Mouse (Mus musculus) intestine, postnatal 0 days (tissue): ENCODE results near the gene C1qc. TPM values are rescaled to one million over a fixed set of nuclear protein-coding genes. Genes with fewer than 3 reads are reported as not detected.

Experiments used
- ATAC-seq: fragments of 200-750 bp; cut with Nextera tagmentation; 2 replicates; pipeline ENCODE4 v1.8.0; 2017; ENCODE audit warnings: mild to moderate bottlenecking, moderate TSS enrichment, moderate library complexity
- H3K27ac ChIP-seq: fragments of 300-500 bp; sonication (generic); 2 replicates; pipeline ENCODE4 v1.5.1; 2014; ENCODE audit warnings: mild to moderate bottlenecking, low read depth, low read length, moderate library complexity
- H3K27me3 ChIP-seq: fragments of 300-500 bp; sonication (generic); replicated peaks from 2 replicates; pipeline ENCODE4 v1.6.1; 2014; ENCODE audit warnings: low read length, mixed read lengths; ENCODE audit not compliant: control insufficient read depth, insufficient read depth
- H3K36me3 ChIP-seq: fragments of 300-500 bp; sonication (generic); 2 replicates; pipeline ENCODE4 v1.6.1; 2014; ENCODE audit warnings: mild to moderate bottlenecking, moderate library complexity; ENCODE audit not compliant: control insufficient read depth, insufficient read depth
- H3K4me1 ChIP-seq: fragments of 300-500 bp; sonication (generic); replicated peaks from 2 replicates; pipeline ENCODE4 v1.6.1; 2014; ENCODE audit warnings: antibody characterized with exemption, low read length, mixed read lengths; ENCODE audit not compliant: control insufficient read depth, insufficient read depth
- H3K4me2 ChIP-seq: fragments of 300-500 bp; sonication (generic); replicated peaks from 2 replicates; pipeline ENCODE4 v1.6.1; 2014; ENCODE audit warnings: low read depth, mild to moderate bottlenecking, moderate library complexity
- H3K4me3 ChIP-seq: fragments of 300-500 bp; sonication (generic); 2 replicates; pipeline ENCODE4 v1.5.1; 2014; ENCODE audit warnings: low read depth, low read length
- H3K9ac ChIP-seq: fragments of 300-500 bp; sonication (generic); 2 replicates; pipeline ENCODE4 v1.6.1; 2014; ENCODE audit warnings: mild to moderate bottlenecking, low read depth, low read length
- H3K9me3 ChIP-seq: fragments of 300-500 bp; sonication (generic); 2 replicates; pipeline ENCODE4 v1.6.1; 2016; ENCODE audit warnings: mixed run types; ENCODE audit not compliant: control insufficient read depth
- CTCF ChIP-seq: sonication (generic); IDR thresholded peaks from 2 replicates; pipeline ENCODE4 v1.5.1; 2016; ENCODE audit warnings: low read depth, mild to moderate bottlenecking, control low read depth, antibody characterized with exemption, moderate library complexity
- WGBS: fragments of 180-500 bp; shearing (Covaris S2); extraction: QIAGEN DNeasy Blood & Tissue Kit; methylation state at CpG from one replicate; pipeline ENCODE4 v1.1.7; 2014; 5-methylcytosine and 5-hydroxymethylcytosine counted together
- polyA plus RNA-seq: library from polyadenylated mRNA; unstranded; fragments of >200 nt; fragmentation: Nextera tagmentation; extraction: Ambion mirVana; gene quantifications from 2 replicates; pipeline ENCODE4 v1.2.1, GENCODE M21; 2015

C1qc gene
- polyA plus RNA-seq, 1 experiment from 2014 or later: 42.9 TPM

GRCm38 (mm10) chr4:136841056-136841455 lies 51.8 kb downstream of the C1qc start:
- Histone ChIP-seq H3K4me1 (no peaks in the 10 kb centered on the region), H3K27ac (no peak overlapping the region), H3K4me2 (no peak overlapping the region), H3K9me3 (no peaks in the 10 kb centered on the region), H3K27me3 (no peaks in the 10 kb centered on the region), H3K9ac (no peak overlapping the region), H3K4me3 (no peak overlapping the region), H3K36me3 (no peaks in the 10 kb centered on the region)
- WGBS: 17% methylated on average over 5 of the region's 5 CpGs
- ATAC-seq: peak; percentile 34; the same call in 1 of the 2 replicates
- TF ChIP-seq CTCF: peak; percentile 96

Other genes with a start within 250 kb of the C1qc start
- gene Ephb2, start 57.1 kb downstream of the C1qc start, polyA plus RNA-seq: 5.7 TPM in 2 replicates
- gene C1qb, start 6.9 kb downstream of the C1qc start, polyA plus RNA-seq: 67.7 and 71.4 TPM in 2 replicates
- 44.8 and 48.0 TPM in 2 replicates for gene C1qa, start 5.7 kb upstream of the C1qc start, polyA plus RNA-seq
- gene Epha8, start 63.8 kb upstream of the C1qc start, polyA plus RNA-seq: 0.10 and 0.14 TPM in 2 replicates
- 0.85 and 1.4 TPM in 2 replicates for gene Zbtb40, start 155.7 kb upstream of the C1qc start, polyA plus RNA-seq